Comparison of ENCODE assay signal across 8 mouse cellular contexts in the genomic region with DNA sequence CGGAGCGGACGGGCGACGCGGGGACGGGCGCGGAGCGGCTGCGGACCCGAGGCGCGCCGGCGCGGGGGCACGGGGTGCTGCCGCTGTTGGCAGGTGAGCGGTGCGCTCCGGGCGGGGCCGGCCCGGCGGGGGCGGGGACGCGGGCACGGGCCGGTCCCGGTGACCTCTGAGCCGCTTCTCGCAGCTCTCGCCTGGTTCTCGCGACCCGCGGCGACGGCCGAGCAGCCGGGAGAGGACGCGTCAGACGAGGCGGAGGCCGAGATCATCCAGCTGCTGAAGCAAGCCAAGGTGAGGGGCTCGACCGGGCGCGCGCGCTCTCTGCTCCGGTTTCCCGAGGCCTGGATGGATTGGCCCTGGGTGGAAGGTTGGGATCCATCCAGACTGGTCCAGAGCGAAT. TPM values are rescaled to one million over a fixed set of nuclear protein-coding genes. Genes with fewer than 3 reads are reported as not detected.
DNase-seq lines count a peak whose midpoint lies in the region; ATAC-seq and TF ChIP-seq lines count a peak whose summit lies in the region.

No protein-coding gene starts in this region.

- no peak for TF ChIP-seq CTCF in forebrain, postnatal 0 days (IDR thresholded peaks at IDR 0.05; ENCODE audit: low read depth)

- peak overlapping the region; percentile 82 for H3K9ac ChIP-seq in forebrain, postnatal 0 days

- intact Hi-C loops in left cerebral cortex, postnatal 25 days (cut with DNase I): loop anchor here (2.0 kb wide), 1 partner anchor 333 kb away; no protein-coding TSS in a partner anchor

- H3K4me1 ChIP-seq in forebrain, postnatal 0 days (ENCODE audit: insufficient read depth): no peaks in the 10 kb centered on the region
- peaks cover 46% of the 10 kb centered on the region for H3K4me1 ChIP-seq in megakaryocyte, embryonic 14.5 days

- peak overlapping the region; percentile 71 for H3K4me2 ChIP-seq in forebrain, postnatal 0 days (ENCODE audit: low read depth)

- peak overlapping the region; percentile 90 for H3K27ac ChIP-seq in forebrain, postnatal 0 days (ENCODE audit: low read depth, low read length)

- peak; percentile 49 for DNase-seq in left cerebral cortex, adult 11 months (ENCODE audit: low spot score)
- DNase-seq in left cerebral cortex, postnatal 25 days (ENCODE audit: low spot score in 2 of 2): no peak
- peak; percentile 66 for DNase-seq in adipocyte (ENCODE audit: low spot score)
- DNase-seq in forebrain, postnatal 0 days: no peak
- peak; percentile 71 to 86 for DNase-seq in kidney, postnatal 4 days
- no peak for DNase-seq in layer of hippocampus, adult 18-20 months (ENCODE audit: low spot score in 2 of 2)
- DNase-seq in layer of hippocampus, adult 9-10 months (ENCODE audit: low spot score): no peak

- peak; percentile 52 for ATAC-seq in forebrain, postnatal 0 days

- H3K4me3 ChIP-seq in forebrain, postnatal 0 days (ENCODE audit: low read depth, low read length): peak overlapping the region; percentile 74
- H3K4me3 ChIP-seq in megakaryocyte, embryonic 14.5 days (replicated peaks): peak overlapping the region; percentile 94

- peaks cover 17% of the 10 kb centered on the region for H3K36me3 ChIP-seq in forebrain, postnatal 0 days (ENCODE audit: insufficient read depth)
- H3K36me3 ChIP-seq in megakaryocyte, embryonic 14.5 days (replicated peaks; ENCODE audit: low read length): peaks cover 44% of the 10 kb centered on the region

- WGBS in forebrain, postnatal 0 days: 7% methylated on average over 49 of the region's 57 CpGs

- no peaks in the 10 kb centered on the region for H3K9me3 ChIP-seq in forebrain, postnatal 0 days (ENCODE audit: low read length)
- H3K9me3 ChIP-seq in megakaryocyte, embryonic 14.5 days: no peaks in the 10 kb centered on the region

- no peaks in the 10 kb centered on the region for H3K27me3 ChIP-seq in forebrain, postnatal 0 days (ENCODE audit: insufficient read depth, low read length)
- H3K27me3 ChIP-seq in megakaryocyte, embryonic 14.5 days (replicated peaks): no peaks in the 10 kb centered on the region

RNA-seq across cellular contexts. Expression of a gene that starts 0.3 kb away (rescaled TPM):
- total RNA-seq in left cerebral cortex, postnatal 25 days (2021): 10 to 100 TPM; 84.9 to 88.4 TPM
- 52.1 and 64.8 TPM in 2 replicates for total RNA-seq in forebrain, postnatal 0 days (2014; rRNA removed)
- 24.1 and 34.4 TPM in 2 replicates for polyA plus RNA-seq in forebrain, postnatal 0 days (2015; fragmentation: Nextera tagmentation; extraction: Ambion mirVana)
- polyA plus RNA-seq in megakaryocyte, embryonic 14.5 days (2012; ENCODE audit: insufficient read depth, low replicate concordance): 1.8 and 2.7 TPM in 2 replicates
- 10 to 100 TPM; 87.2 to 88.5 TPM for total RNA-seq in layer of hippocampus, adult 18-20 months (2021)

RNA-seq across cellular contexts. Expression of a gene that starts 0.4 kb away (rescaled TPM):
- 10 to 100 TPM; 15.3 to 16.9 TPM for total RNA-seq in left cerebral cortex, postnatal 25 days (2021)
- 7.3 and 19.6 TPM in 2 replicates for total RNA-seq in forebrain, postnatal 0 days (2014; rRNA removed)
- polyA plus RNA-seq in forebrain, postnatal 0 days (2015; fragmentation: Nextera tagmentation; extraction: Ambion mirVana): 19.6 and 23.6 TPM in 2 replicates
- polyA plus RNA-seq in megakaryocyte, embryonic 14.5 days (2012; ENCODE audit: insufficient read depth, low replicate concordance): 11.6 TPM in 1 of 2 replicates, not detected in the other
- 10 to 100 TPM; 11.5 to 13.2 TPM for total RNA-seq in layer of hippocampus, adult 18-20 months (2021)

RNA-seq across cellular contexts. Expression of a gene that starts 32.8 kb away (rescaled TPM):
- total RNA-seq in left cerebral cortex, postnatal 25 days (2021): 1 to 10 TPM; 6.6 to 7.9 TPM
- total RNA-seq in forebrain, postnatal 0 days (2014; rRNA removed): 1.7 and 2.6 TPM in 2 replicates
- polyA plus RNA-seq in forebrain, postnatal 0 days (2015; fragmentation: Nextera tagmentation; extraction: Ambion mirVana): 3.4 and 4.0 TPM in 2 replicates
- 4.6 and 10.6 TPM in 2 replicates for polyA plus RNA-seq in megakaryocyte, embryonic 14.5 days (2012; ENCODE audit: insufficient read depth, low replicate concordance)
- 1 to 10 TPM; 6.6 to 7.6 TPM for total RNA-seq in layer of hippocampus, adult 18-20 months (2021)

Comparison
In these comparisons a context has a peak if more than half of its experiments do, and no peak if none do; other contexts are left out.
1. DNase-seq: peak in left cerebral cortex, adult 11 months (single experiment), adipocyte (single experiment) and kidney, postnatal 4 days (2 of 2); none in left cerebral cortex, postnatal 25 days (0 of 2), forebrain, postnatal 0 days (single experiment), layer of hippocampus, adult 18-20 months (0 of 2) and layer of hippocampus, adult 9-10 months (single experiment).